Mouse (Mus musculus) erythroblast, embryonic 14.5 days (primary cell): ENCODE results near the gene Surf2.

Experiments
- GATA1 ChIP-seq: IDR thresholded peaks from 2 replicates; pipeline ENCODE4 v1.6.1; 2012; ENCODE audit warnings: low read length, inconsistent platforms, mixed read lengths
- TAL1 ChIP-seq: IDR thresholded peaks from 3 replicates; pipeline ENCODE4 v1.6.1; 2012; ENCODE audit warnings: low read length, inconsistent platforms, mixed read lengths

DNA sequence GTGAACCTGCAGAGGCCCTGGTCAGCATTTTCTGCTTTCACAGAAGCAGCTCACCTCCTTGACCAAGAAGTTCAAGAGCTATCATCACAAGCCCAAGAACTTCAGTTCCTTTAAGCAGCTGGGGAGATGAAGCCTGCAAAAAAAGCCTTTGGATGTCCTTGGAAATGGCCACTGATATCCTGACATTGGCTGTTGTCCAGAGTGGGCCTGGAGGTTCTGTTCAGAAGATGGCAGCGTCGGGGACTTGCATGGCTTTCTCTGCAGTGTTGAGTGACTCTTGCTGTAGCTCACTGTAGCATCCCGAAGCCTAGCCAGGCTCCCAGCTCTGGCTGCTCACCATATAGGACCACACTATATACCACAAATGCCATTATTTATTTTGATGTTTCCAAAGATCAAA is 3.5 kb downstream of the Surf2 start:
- no peak for TF ChIP-seq TAL1
- TF ChIP-seq GATA1: no peak
